Mouse (Mus musculus): Measurements from ENCODE around the gene E2f4.

The E2f4 gene

DNA sequence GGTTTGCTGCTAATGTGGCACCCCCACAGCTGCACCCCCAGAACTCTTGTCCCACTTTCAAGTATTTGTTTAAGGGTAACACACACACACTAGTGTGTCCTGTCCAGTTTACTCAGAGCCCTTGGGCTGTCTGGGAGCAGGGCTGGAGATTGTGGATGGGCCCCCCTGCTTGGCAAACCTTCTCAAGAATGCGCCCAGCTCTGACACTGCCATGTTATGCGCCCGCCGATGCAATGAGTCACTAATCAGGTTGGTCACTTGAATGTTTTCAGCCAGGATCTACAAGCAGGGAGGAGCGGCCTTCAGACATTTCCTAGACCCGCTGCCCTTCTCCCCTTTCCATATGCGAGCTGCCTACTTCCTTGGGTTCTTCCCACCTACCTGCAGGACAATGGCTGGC, 5.0 kb upstream of the E2f4 start:
- no peak for DNase-seq (ENCODE audit: low read depth, low spot score)

DNA sequence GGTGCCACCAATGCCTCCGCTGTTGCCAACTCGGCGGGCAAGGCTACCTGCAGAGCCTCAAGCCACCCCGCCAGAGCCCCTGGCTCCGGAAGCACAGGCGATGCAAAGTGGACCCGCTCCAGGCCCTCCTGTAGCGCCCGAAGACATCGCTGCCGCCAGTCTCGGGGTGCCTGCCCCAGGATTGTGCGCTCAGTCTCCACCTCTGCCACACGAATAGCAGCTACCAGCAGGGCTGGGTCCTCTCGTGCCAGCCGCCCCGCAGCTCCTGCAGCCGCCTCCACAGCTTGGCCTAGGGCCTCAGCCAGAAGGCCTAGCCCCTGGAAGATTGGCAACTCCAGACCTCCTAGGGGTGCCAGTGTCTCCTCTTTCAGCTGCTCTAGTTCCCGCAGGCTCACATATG, 4.1 kb upstream of the E2f4 start:
- no peak for DNase-seq (ENCODE audit: low read depth, low spot score)

DNA sequence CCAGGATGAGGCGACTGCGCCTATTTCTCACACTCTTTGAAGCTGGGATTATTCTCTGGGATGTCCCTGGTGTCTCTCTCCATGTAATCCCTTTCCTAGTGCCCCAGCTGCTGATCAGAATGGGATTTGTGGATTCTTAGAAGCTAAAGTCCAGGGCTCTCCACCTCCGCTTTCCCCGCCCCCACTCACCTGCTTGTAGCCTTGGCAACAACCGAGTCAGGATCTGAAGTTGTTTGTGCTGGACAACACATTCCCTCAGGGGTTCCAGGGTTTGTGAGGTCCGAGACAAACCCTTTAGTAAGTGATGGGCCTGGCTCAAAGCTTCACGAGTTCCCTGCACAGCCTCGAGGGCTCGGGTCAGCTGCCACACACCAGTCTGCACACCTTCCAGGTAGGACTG, 2.7 kb upstream of the E2f4 start:
- DNase-seq (ENCODE audit: low read depth, low spot score), result no peak

DNA sequence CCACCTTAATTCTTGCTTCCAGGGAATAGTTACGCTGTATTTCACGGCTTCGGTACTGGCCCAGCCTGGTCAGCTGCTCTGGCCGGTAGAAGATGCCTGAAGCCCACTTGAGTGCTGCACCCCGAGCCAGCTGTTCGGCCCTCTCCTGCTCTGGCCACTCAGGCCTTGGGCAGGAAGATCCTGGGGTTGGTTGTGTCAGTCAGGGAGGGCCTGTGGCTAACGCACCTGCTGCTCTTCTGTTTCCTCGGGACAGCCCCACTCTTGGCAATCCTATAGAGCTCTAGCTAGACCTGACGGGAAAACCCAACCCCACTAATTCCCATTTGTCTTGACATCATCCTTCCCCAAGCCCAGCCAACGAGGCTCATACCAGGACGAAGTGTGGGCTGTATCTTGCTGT, 2.2 kb upstream of the E2f4 start:
- DNase-seq (ENCODE audit: low read depth, low spot score), result no peak

DNA sequence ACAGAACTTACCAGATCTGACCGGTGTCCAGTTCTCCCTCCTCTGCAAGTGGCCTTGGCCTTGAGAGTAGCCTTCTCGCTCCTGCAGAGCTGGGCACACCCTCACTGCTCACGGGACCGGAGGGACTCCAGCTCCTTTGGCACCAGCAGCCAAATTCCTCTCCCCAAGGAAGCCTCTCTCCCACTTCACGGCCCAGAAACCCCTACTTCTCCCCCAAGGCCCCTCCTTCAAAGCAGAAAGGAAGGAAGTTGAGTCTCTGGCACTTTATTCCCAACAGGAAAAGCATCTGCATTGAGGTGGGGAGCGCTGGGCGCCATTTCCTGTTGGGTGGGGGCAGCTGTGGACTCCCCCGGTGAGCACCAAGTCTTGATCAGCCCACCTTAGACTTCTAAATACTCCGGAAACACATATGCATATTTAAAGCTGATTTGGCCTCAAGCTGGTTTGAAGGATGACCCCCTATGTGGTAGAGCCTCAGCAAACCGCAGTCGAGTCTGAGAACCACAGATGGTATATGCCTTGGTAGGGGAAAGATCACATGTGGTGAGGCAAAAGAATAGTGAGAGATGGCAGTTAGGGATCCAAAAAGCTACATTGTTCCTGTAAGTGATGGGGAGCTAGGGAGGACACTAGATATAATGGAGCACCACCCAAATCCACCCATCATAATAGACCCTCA, 1.4 kb upstream of the E2f4 start, which contains the start of gene Exoc3l:
Exoc3l (minus strand) TSS at position 207 of the 679 bp plus-strand sequence.
- no peak for DNase-seq (ENCODE audit: low read depth, low spot score)

DNA sequence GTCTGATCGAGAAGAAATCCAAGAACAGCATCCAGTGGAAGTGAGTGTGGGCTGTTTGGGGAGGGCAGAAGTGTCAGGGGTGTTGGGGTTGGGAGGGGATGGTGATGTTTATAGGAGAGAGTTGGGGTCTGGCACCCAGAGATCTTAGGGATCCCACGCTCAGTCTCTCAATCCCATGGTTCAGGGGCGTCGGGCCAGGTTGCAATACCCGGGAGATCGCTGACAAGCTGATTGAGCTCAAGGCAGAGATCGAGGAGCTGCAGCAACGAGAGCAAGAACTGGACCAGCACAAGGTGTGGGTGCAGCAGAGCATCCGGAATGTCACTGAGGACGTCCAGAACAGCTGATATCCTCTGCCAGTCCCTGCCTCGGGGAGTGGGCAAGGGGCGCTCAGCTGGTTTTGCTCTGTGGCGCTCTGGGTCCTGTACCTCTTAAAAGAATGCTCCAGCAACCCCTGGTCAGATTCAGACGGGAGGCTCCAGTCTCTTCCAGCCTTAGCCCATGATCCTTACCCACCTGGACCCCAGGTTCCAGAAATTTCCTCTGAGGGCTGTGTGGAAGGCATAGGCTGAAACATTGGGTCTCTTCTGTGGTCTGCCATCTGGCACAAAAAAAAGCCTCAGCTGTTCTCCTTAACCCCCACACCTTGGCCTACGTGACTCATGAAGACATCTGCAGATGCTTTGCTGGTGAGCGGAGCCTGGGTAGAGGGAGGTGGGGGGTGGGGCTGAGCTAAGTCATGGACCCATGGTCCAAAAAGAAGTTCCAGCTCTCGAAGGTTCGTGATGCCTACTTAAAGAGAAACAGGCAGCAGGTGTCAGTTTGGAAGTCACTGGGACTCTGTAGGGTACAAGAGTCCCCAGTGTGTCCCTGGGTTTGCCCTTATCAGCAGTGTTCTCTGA, 1.1 kb downstream of the E2f4 start:
- no peak for DNase-seq (ENCODE audit: low read depth, low spot score)

DNA sequence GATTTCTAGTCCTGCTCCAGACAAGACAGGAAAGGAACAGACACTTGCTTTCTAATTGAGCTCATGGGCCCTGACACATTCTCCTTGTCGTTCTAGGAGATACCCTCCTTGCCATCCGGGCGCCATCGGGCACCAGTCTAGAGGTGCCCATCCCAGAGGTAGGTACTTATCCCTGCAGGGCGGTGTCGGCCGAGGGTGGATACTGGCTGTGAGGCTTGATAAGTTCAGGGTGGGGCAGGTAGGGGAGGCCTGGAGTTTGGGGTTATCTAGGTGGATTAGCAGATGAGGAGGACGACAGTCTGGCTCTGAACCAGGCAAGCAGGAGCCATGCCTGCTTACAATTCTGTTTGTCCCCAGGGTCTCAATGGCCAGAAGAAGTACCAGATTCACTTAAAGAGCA, 2.5 kb downstream of the E2f4 start:
- DNase-seq (ENCODE audit: low read depth, low spot score), result no peak

DNA sequence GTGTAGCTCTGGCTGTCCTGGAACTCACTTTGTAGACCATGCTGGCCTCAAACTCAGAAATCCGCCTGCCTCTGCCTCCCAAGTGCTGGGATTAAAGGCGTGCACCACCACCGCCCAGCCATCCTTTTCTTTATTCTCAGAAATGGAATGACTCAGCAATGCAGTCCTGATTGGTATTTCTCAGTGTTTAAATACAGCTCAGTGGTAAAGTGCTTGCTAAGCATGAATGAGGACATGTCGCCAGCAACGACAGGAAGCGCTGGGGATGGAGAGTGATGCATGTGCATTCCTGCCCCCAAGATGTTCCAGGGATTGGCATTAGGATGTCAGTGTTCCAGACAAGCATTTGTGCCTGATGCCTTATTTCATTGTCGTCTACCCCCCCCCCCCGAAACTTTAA, 5.9 kb downstream of the E2f4 start:
- no peak for DNase-seq (ENCODE audit: low read depth, low spot score)

DNA sequence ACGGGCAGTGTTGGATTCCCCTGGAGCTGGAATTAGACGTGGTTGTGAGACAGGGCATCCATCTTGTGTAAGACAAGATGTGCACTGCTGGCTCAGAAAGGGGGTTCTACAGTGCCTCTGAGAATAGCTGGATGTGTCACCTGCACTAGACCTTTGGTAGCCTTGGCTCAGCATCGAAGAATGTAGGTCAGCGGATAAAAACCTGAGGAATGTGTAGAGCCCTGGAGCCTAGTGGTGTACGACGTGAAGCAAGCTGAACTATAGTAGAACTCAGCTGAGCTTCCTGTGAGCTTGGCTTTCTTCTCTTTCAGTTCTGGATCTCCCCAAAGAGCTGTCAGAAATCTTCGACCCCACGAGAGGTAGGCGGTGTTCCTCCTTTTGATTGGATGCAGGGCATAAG, 6.4 kb downstream of the E2f4 start:
- DNase-seq (ENCODE audit: low read depth, low spot score), result no peak

DNA sequence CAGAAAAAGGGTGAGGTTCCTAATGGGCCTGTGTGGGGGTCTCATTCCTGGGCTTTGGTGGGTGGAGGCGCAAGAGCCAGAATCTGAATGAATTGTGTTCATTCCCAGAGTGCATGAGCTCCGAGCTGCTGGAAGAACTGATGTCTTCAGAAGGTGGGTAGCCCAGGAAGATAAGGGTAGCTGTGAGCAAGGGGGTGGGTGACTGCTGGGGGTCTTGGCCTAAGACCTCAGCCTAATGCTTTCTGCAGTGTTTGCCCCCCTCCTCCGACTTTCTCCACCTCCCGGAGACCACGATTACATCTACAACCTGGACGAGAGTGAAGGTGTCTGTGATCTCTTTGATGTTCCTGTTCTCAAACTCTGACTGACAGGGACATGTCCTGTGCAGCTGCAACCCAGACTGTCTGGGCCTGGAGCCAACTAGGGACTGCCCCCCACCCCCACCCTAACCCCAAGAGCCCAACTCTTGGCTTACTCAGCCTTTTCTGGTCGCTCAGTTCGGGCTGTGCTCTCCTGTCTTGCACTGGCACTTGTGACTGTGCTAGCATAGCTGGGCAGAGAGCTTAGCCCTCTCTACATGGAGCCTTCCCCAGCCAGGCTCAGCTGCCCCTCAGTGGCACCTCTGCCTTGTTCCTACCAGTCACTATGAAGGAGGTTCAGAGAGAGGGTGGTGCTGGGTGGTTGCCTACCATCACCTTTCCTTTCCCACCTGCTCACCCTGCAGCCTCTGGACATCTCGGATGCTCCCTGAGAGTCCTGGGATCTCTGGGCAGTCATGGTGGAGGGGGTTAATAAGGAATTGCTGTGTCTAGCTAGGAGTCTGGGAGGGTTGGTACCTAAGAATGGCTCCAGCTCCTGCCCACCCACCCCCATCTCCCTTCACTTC, 7.1 kb downstream of the E2f4 start:
- no peak for DNase-seq (ENCODE audit: low read depth, low spot score)

DNA sequence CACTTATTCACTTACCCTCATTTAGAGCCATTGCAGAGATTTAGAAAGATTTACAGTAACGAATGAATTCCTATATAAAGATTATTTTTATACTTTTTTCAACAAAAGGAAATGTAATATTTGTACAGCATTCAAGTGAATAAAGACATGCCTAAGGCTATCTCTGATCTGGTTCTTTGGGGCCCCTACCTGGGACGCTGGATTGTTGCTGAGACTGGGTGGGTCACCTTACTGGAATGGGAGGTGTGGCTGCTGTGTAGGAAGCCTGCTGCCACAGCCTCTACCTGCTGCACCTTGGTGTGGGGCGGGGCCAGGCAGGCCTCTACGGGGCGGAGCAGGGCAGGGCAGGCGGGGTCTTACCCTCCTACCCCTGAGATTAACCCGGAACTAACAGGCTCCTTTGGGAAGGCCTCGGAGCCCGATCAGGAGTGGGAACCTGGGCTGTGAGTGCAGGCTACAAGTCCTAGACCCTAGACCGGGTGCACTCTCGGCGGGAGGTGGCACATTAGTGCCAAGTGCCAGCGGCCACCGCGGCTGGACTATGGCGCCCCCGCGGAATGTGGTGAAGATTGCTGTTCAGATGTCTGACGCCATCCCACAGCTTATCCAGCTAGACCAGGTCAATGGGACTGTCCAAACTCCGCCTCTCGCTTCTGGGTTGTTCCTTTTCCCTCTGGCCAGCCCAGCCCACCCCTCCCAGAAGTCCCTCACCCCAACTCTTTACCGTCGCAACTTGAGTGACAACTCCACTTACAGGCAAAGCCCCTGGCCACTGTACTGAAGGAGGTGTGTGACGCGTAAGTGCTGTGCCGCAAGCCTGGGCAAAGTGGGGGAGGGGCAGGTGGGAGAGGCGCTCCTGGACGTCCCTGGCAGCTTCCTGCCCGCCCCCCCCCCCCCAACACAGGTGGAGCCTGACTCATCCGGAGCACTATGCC, 8.0 kb downstream of the E2f4 start, which contains the start of gene Elmo3:
Elmo3 (plus strand) TSS at position 391 of the 935 bp plus-strand sequence.
- no peak for DNase-seq (ENCODE audit: low read depth, low spot score)

DNA sequence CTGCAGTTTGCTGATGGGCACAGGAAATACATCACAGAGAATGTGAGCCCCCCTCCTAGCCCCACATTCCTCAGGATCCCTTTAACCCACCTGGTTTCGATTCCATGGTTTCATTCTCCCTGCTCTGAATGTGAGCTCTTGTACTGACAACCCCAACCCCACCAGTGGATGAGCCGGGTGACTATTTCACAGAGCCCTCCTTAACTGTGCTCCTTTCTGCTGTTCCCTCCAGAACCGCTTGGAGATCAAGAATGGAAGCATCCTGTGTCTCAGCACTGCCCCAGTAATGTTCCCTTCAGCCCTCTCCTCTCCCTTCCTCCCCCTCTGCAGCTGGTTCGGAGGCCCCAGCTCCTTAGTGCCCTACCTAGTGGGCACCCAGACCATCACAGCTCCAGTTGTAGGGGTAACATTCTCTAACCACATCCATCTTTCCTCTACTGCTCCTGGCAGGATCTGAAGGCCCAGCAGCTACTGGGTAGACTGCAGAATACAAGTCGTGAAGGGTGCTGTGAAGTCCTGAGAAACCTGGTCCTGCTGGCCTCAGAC, 8.8 kb downstream of the E2f4 start:
- DNase-seq (ENCODE audit: low read depth, low spot score), result no peak

DNA sequence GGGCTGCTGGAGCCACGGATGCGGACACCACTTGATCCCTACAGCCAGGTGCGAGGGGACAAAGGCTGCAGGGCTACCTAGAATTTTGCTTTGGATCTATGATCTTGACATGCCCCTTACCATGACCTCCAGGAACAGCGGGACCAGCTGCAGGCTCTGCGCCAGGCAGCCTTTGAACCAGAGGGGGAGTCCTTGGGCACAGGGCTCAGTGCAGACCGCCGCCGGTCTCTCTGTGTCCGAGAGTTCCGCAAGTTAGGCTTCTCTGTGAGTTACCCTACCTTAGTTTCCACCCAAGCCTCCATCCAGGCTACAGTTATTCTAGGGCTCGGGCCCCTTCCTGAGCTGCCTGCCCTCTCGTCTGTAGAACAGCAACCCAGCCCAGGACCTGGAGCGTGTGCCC, 10.2 kb downstream of the E2f4 start:
- no peak for DNase-seq (ENCODE audit: low read depth, low spot score)

DNA sequence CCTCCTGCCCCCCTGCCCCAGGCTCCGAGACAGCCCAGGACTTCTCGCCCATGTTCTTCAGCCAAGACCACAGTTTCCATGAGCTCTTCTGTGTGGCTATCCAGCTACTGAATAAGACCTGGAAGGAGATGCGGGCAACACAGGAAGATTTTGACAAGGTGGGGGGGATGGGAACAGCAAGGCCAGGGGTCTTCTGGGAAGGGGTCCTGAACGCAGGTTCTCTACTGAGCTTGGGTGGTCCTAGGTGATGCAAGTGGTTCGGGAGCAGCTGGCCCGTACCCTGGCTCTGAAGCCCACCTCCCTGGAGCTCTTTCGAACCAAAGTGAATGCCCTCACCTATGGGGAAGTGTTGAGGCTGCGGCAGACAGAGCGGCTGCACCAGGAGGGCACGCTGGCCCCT, 11.0 kb downstream of the E2f4 start:
- DNase-seq (ENCODE audit: low read depth, low spot score), result no peak

DNA sequence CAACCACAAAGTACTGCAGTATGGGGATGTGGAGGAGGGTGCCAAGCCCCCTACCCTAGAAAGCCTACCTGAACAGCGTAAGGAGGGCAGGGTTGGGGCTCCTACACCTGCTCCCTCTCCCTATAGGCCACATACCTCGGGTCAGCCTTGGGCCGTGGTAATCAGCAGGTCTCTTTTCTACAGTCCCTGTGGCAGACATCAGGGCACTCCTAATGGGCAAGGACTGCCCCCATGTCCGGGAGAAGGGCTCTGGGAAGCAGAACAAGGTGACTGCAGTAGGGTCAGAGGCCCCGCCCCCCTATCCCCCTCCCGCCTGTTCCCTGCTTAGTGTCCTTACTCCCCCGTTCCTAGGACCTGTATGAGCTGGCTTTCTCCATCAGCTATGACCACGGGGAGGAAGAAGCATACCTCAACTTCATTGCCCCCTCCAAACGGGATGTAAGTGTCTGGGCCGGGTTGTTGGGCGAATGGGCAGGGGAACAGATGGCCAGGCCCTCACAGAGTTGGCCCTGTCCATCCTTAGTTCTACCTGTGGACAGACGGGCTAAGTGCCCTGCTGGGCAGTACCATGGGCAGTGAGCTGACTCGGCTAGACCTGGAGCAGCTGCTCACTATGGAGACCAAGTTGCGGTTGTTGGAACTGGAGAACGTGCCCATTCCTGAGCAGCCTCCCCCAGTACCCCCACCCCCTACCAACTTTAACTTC, 11.8 kb downstream of the E2f4 start:
- DNase-seq (ENCODE audit: low read depth, low spot score), result no peak

DNA sequence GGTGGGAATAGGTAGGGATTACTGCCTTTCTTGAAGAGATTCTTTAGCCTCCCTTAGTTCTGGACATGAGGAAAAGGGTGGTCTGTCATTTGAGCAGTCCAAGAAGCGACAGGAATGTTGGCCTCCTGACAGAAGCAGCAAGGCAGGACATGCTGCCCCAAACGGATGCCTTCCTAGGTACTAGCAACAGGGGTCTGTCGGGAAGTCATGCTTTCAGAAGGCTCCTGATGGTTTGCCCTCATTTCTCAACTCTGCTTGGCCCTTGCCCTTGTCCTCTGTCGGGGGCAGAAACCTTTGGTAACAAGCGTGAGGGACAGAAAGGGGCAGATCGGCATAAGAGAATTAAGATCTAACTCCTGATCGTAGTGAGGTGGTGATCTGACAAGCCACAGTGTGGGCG, 12.7 kb downstream of the E2f4 start:
- DNase-seq (ENCODE audit: low read depth, low spot score), result no peak

DNA sequence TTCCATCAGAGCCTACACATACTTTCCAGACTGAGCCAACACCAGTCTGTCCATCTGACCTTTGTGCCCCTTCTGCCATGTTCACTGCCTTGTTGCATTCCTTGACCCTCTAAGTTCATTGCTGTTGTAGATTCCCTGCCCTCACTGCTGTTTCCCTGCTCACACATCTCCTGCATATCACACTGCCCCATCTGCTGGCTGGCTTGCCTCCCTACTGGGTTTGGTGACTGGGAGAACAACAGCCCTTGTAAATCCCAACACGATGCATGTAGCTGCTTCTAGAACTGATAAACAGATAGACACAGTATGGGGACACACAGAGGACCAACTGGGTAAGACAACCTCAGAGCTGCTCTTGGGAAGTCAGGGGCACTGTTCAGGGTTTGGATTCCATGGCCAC, 14.3 kb downstream of the E2f4 start:
- DNase-seq (ENCODE audit: low read depth, low spot score), result no peak

DNA sequence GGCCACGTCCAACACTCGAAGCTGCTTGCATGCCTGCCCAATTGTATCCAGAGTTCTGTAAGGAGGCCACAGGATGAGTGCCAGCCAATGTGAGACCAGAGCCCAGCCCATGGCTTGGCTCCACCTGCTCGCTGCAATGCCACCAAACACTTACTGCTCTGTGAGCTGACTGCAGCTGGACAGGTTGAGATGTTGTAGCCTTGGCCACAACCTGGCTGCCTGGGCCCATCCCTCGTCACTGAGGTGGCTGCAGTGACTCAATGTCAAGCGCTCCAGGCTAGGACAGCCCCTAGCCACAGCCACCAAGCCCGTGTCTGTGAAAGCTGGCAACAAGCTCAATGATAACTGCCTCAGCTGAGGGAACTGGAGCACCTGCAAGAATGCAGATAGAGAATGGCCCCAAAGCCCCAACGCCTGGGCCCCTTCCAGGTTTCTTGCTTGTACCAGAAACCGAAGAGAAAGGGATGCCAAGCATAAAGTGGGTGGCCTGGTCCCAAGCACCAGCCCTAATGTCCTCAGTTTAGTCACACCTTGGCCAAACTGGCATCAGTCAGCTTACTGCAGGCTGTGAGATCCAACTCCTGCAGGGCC, 15.5 kb downstream of the E2f4 start:
- DNase-seq (ENCODE audit: low read depth, low spot score), result no peak

DNA sequence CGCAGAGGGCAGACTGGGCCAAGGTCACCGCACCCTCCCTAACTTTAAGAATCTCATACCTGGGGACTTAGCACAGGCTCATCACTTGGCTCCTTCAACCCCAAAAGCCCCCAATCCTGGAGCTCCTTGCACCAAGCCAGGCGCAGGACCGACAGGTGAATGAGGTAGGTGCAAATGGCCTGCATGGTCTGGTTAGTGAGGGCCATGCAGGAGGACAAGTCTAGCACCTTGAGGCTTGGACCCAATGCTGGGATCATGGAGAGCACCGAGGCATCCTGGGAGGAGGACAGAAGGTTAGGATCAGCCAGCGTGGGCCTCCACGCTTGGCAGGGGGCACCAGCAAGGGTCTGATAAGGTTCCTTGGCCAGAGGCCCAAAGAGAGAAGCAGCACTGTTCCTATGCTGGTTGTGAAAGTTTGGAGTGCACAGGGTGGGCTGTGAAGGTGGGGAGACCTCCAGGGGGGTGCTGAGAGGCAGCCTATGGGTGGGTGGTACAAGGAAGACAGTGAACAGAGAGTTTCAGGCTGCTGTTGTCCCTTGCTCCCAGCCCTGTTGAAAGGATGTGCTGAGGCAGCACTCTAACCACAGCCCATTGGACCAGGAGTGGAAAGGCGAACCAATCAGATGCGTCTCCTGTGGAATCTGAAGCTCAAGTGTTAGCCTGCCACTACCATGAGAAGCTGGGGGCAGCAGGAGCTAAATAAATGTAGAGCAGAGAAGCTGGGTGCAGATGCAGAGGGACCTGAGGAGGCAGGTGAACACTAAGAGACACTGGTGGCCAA, 16.3 kb downstream of the E2f4 start:
- no peak for DNase-seq (ENCODE audit: low read depth, low spot score)

Data from retina, postnatal 7 days (tissue).